Mouse (Mus musculus) heart, postnatal 0 days (tissue): Measurements from ENCODE around the gene Usp26.

ENCODE experiments used
- CTCF ChIP-seq: IDR thresholded peaks from 2 replicates; pipeline ENCODE4 v1.5.1; 2016; ENCODE audit warnings: antibody characterized with exemption, control low read depth, low read depth
- EP300 ChIP-seq: IDR thresholded peaks from 2 replicates; pipeline ENCODE4 v1.6.1; 2016; ENCODE audit warnings: antibody characterized with exemption, low read depth

DNA sequence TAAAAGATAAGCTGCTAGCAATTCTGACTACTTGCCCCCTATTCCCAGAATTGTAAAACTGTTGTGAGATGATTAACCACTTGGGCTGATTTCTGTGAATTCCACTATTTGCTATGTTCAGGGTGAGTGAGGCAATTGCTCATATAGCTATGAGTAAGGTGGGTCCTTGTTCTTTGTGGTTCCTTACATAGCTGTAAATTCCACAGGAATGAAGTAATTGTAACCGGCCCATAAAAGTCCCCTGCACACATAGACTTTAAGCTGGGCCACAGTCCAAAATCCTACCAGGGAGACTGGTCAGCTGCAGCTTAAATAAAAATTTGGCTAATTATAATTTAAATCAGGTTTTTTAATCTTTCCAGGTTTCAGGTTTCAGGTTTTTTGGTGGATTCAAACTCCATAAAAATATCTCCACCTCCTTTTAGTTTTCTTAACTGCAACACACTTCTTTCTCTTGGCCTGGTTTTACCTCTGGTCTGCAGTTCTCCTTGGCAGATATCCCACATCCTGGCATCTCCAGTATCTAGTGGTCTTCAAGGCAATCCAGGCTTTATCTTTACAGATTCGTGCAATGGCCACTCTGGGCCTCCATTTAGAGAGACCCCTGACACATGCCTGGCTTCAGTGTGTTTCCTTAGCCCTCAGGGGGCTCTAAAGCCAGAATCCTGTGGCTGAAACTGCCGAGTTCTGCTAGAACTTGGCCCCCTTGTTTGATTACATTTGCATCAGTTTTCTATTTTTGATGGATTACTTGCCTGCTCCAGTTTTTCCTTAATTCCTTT is 13.6 kb upstream of the Usp26 start:
- no peak for TF ChIP-seq CTCF
- no peak for TF ChIP-seq EP300
